Mouse (Mus musculus) liver, adult 2 months (tissue): ENCODE data around the gene F2r. TPM values are rescaled to one million over a fixed set of nuclear protein-coding genes. Genes with fewer than 3 reads are reported as not detected.

ENCODE experiments used
- DNase-seq: peaks from one replicate; pipeline ENCODE4 v3.0.0-alpha.2; 2011; ENCODE audit warnings: low read depth, low spot score; ENCODE audit errors: extremely low read depth
- H3K27ac ChIP-seq: fragments of 200-500 bp; replicated peaks from 2 replicates; pipeline ENCODE4 v1.5.1; 2012; ENCODE audit warnings: low read depth, mild to moderate bottlenecking, control low read depth, inconsistent platforms, low read length; ENCODE audit not compliant: insufficient read depth
- H3K27me3 ChIP-seq: fragments of 200-500 bp; 2 replicates; pipeline ENCODE4 v1.6.1; 2012; ENCODE audit warnings: mild to moderate bottlenecking, moderate library complexity, low read length, inconsistent platforms; ENCODE audit not compliant: control insufficient read depth, insufficient read depth
- H3K36me3 ChIP-seq: fragments of 200-500 bp; 2 replicates; pipeline ENCODE4 v1.6.1; 2012; ENCODE audit warnings: low read length, inconsistent platforms; ENCODE audit not compliant: control insufficient read depth, insufficient read depth
- H3K4me1 ChIP-seq: fragments of 200-500 bp; 2 replicates; pipeline ENCODE4 v1.6.1; 2011; ENCODE audit warnings: low read length; ENCODE audit not compliant: control insufficient read depth, insufficient read depth
- H3K4me3 ChIP-seq: fragments of 200-500 bp; 2 replicates; pipeline ENCODE4 v1.5.1; 2011; ENCODE audit warnings: low read depth, mild to moderate bottlenecking, control low read depth, low read length, moderate library complexity; ENCODE audit not compliant: insufficient read depth
- H3K79me2 ChIP-seq: fragments of 200-500 bp; 2 replicates; pipeline ENCODE4 v1.6.1; 2012; ENCODE audit warnings: inconsistent platforms, mild to moderate bottlenecking, low read length, moderate library complexity; ENCODE audit not compliant: control insufficient read depth, insufficient read depth
- H3K9ac ChIP-seq: fragments of 200-500 bp; 2 replicates; pipeline ENCODE4 v1.6.1; 2012; ENCODE audit warnings: low read depth, mild to moderate bottlenecking, control low read depth, inconsistent platforms, low read length
- CTCF ChIP-seq: fragments of 200-500 bp; IDR thresholded peaks from 2 replicates; pipeline ENCODE4 v1.5.1; 2011; ENCODE audit warnings: low read depth, low read length, control low read depth
- POLR2A ChIP-seq: fragments of 200-500 bp; IDR thresholded peaks from 2 replicates; pipeline ENCODE4 v1.6.1; 2011; ENCODE audit warnings: low read length, control low read depth; ENCODE audit not compliant: insufficient read depth; ENCODE audit errors: extremely low read depth
- WGBS: fragments of 180-500 bp; shearing (Covaris S2); methylation state at CpG from one replicate; pipeline ENCODE4 v1.1.7; 2018; 5-methylcytosine and 5-hydroxymethylcytosine counted together
- polyA plus RNA-seq: library from polyadenylated mRNA; depleted of rRNA; stranded (reverse); fragments of >200 nt; gene quantifications from 2 replicates; pipeline ENCODE4 v1.2.3, GENCODE M21; 2012
- total RNA-seq: library from RNA; depleted of rRNA; stranded (reverse); fragments of >200 nt; gene quantifications from 2 replicates; pipeline ENCODE4 v1.2.3, GENCODE M21; 2014

Gene F2r
- total and polyA plus RNA-seq, 2 experiments: 7.8 to 10.0 TPM

DNA sequence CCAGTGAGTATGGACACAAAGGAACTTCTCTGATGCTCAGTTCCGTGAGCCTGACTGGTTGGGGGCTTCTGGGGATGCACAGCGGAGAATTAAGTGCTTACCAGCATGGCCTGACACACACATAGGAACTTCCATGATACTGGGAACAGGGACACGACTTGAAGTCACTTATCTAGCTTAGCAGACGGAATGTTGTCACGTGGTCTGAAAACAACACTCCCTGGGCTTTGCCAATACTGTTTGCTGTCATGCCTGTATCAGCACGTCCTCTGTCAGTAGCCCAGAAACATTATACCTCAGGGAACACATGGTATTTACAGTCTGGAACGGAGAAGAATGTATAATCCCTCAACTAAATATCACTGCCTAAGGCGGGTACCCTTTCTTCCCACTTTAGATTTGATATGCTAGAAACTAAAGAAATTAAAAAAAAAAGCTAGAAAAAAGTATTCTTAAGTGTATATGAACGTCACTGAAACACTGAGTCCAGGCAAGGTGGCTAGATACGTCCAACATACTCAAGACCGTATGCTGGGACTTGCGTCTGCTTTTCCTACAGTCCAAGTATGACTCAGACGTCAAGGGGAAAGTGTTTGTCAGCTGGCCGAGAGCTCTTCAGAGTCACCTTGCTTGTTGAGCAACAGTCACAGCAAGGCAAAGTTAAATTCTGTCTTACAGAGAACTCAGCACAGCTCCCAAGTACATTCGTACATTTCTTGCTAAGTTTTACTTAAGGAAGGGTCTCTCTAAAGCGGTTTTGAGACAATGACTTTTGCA is 7.3 kb downstream of the F2r start:
- Histone ChIP-seq H3K9ac (no peak overlapping the region), H3K4me1 (peaks cover 30% of the 10 kb centered on the region), H3K27me3 (no peaks in the 10 kb centered on the region), H3K4me3 (no peak overlapping the region), H3K36me3 (no peaks in the 10 kb centered on the region), H3K27ac (no peak overlapping the region), H3K79me2 (peaks cover 29% of the 10 kb centered on the region; the same call in 1 of the 2 replicates)
- no peak for TF ChIP-seq POLR2A
- no peak for TF ChIP-seq CTCF
- peak; percentile 67 for DNase-seq
- 68% methylated on average over 16 of the region's 16 CpGs for WGBS

DNA sequence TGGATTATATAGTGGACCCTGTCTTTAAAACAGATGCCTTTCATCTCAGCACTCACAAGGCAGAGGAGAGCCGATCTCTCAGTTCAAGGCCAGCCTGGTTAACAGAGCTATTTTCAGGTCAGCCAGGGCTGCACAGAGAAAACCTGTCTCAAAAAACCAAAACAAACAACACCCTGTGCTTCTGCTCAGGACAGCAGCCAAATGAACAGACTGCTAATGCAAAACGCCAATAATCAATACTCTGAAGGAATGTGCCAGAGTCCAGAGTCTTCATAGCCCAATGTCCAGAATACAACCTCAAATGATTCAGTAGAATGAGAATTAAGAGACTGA is 9.2 kb downstream of the F2r start:
- WGBS: 20% methylated on average over 2 of the region's 2 CpGs
- Histone ChIP-seq H3K4me3 (no peak overlapping the region), H3K27ac (peak overlapping the region; percentile 78), H3K9ac (no peak overlapping the region), H3K79me2 (peaks cover 26% of the 10 kb centered on the region; the same call in 1 of the 2 replicates), H3K36me3 (no peaks in the 10 kb centered on the region), H3K4me1 (peaks cover 20% of the 10 kb centered on the region), H3K27me3 (no peaks in the 10 kb centered on the region)
- peak; percentile 96 for DNase-seq
- no peak for TF ChIP-seq CTCF
- TF ChIP-seq POLR2A: no peak

DNA sequence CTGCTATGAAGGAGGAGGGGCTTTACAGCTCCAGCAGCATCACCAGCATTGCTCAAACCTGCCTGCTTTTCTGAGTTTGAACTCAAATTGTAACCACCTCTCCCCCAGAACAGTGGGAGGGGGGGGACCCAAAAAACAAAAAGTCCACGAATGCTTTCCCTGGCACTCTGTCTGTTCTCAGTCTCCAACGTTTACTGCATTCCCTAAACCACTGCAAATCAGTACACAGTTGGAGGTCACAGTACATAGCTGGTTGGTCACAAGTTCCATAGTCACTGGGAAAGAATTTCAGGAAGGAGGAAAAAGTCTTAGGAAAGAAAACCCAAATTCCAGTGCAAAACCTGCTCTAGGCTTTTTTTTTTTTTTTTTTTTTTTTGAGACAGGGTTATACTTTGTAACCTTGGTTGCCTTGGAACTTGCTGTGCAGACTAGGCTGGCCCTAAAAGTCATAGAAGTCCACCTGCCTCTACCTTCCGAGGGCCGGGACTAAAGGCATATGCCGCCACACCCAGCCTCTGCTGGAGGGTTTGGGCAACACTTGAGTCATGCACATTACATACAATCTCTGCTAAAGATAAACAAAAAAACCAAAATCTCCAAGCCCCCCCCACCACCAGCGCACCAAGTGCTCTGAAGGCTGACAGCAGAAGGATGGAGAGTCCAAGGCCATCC is 9.7 kb downstream of the F2r start:
- Histone ChIP-seq H3K79me2 (peaks cover 26% of the 10 kb centered on the region; the same call in 1 of the 2 replicates), H3K36me3 (peaks cover 3% of the 10 kb centered on the region; the same call in 1 of the 2 replicates), H3K4me3 (no peak overlapping the region), H3K27me3 (no peaks in the 10 kb centered on the region), H3K27ac (peak overlapping the region; percentile 62), H3K4me1 (peaks cover 20% of the 10 kb centered on the region), H3K9ac (no peak overlapping the region)
- peak; percentile 40 for DNase-seq
- TF ChIP-seq CTCF (no peak), POLR2A (no peak)
- 39% methylated on average over 6 of the region's 6 CpGs for WGBS

DNA sequence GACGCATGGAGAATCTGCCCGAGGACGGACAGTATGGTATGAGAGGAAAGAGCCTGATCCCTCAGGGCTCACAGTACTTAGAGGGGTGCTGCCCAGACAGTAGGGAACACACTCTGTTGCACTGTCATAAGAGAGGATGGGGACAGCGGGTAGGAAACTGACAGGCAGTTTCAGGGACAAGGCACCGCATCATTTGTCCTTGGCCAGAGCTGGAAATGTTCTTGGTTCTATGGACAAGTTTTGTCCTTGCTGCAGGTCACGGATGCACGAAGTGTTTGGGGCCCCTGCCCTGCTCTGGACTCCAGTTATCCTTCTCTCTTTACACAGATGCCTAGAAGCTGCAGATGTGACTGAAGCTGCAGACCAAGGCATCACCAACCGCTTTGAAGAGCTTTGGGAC is 11.3 kb downstream of the F2r start:
- no peak overlapping the region for H3K27ac ChIP-seq
- TF ChIP-seq CTCF (no peak), POLR2A (no peak)
- H3K36me3 ChIP-seq: peaks cover 8% of the 10 kb centered on the region; the same call in 1 of the 2 replicates
- H3K79me2 ChIP-seq: peaks cover 18% of the 10 kb centered on the region; the same call in 1 of the 2 replicates
- WGBS: 94% methylated on average over 8 of the region's 8 CpGs
- H3K4me3 ChIP-seq: no peak overlapping the region
- no peaks in the 10 kb centered on the region for H3K27me3 ChIP-seq
- no peak for DNase-seq
- peaks cover 20% of the 10 kb centered on the region for H3K4me1 ChIP-seq
- H3K9ac ChIP-seq: no peak overlapping the region

DNA sequence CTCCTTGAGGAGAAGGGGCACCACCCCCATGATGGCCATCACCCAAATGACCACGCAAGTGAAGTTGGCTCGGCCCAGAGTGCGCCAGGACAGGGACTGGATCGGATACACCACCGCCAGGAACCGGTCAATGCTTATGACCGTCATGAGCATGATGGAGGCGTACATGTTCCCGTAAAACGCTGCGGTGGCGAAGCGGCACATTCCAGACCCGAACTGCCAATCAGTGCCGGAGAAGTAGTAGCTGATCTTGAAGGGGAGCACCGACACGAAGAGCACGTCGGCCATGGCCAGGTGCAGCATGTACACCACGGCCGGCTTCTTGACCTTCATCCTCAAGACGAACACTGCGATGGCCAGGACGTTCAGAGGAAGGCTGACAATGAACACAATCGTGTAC is 14.0 kb downstream of the F2r start:
- 98% methylated on average over 25 of the region's 25 CpGs for WGBS
- Histone ChIP-seq H3K79me2 (peaks cover 12% of the 10 kb centered on the region; the same call in 1 of the 2 replicates), H3K4me1 (peaks cover 7% of the 10 kb centered on the region), H3K27me3 (no peaks in the 10 kb centered on the region), H3K4me3 (no peak overlapping the region), H3K27ac (no peak overlapping the region), H3K9ac (no peak overlapping the region), H3K36me3 (peaks cover 8% of the 10 kb centered on the region; the same call in 1 of the 2 replicates)
- TF ChIP-seq CTCF (no peak), POLR2A (no peak)
- DNase-seq: no peak
